Mouse (Mus musculus) stomach, embryonic 16.5 days (tissue): ENCODE measurements around the gene Got1. TPM values are rescaled to one million over a fixed set of nuclear protein-coding genes. Genes with fewer than 3 reads are reported as not detected.
"Not testable (repeated sequence)": the region's sequence is repeated elsewhere in the genome, so short reads cannot be mapped to it uniquely, and the experiment has no call there.

Source experiments
- ATAC-seq: fragments of 200-750 bp; cut with Nextera tagmentation; 2 replicates; pipeline ENCODE4 v1.8.0; 2017; ENCODE audit warnings: moderate number of reproducible peaks, moderate TSS enrichment; ENCODE audit not compliant: insufficient read depth, low FRiP score
- H3K27ac ChIP-seq: fragments of 300-500 bp; sonication (generic); 2 replicates; pipeline ENCODE4 v1.5.1; 2014; ENCODE audit warnings: low read length
- H3K27me3 ChIP-seq: fragments of 300-500 bp; sonication (generic); 2 replicates; pipeline ENCODE4 v1.6.1; 2014; ENCODE audit warnings: low read length, control low read depth, mixed read lengths; ENCODE audit not compliant: control insufficient read depth, insufficient read depth
- H3K36me3 ChIP-seq: fragments of 300-500 bp; sonication (generic); 2 replicates; pipeline ENCODE4 v1.6.1; 2014; ENCODE audit warnings: low read length; ENCODE audit not compliant: control insufficient read depth, insufficient read depth
- H3K4me1 ChIP-seq: fragments of 300-500 bp; sonication (generic); 2 replicates; pipeline ENCODE4 v1.6.1; 2014; ENCODE audit warnings: low read length, control low read depth, mixed read lengths; ENCODE audit not compliant: control insufficient read depth, insufficient read depth
- H3K4me2 ChIP-seq: fragments of 300-500 bp; sonication (generic); 2 replicates; pipeline ENCODE4 v1.6.1; 2014; ENCODE audit warnings: low read depth, low read length, mixed read lengths
- H3K4me3 ChIP-seq: fragments of 300-500 bp; sonication (generic); replicated peaks from 2 replicates; pipeline ENCODE4 v1.5.1; 2014; ENCODE audit warnings: mild to moderate bottlenecking, low read length
- H3K9ac ChIP-seq: fragments of 300-500 bp; sonication (generic); 2 replicates; pipeline ENCODE4 v1.6.1; 2014; ENCODE audit warnings: low read length
- H3K9me3 ChIP-seq: fragments of 300-500 bp; sonication (generic); replicated peaks from 2 replicates; pipeline ENCODE4 v1.6.1; 2016; ENCODE audit warnings: low read length, control low read depth; ENCODE audit not compliant: control insufficient read depth
- WGBS: fragments of 180-500 bp; shearing (Covaris S2); extraction: QIAGEN DNeasy Blood & Tissue Kit; methylation state at CpG from one replicate; pipeline ENCODE4 v1.1.7; 2014; 5-methylcytosine and 5-hydroxymethylcytosine counted together
- polyA plus RNA-seq: library from polyadenylated mRNA; unstranded; fragments of >200 nt; fragmentation: Nextera tagmentation; extraction: Ambion mirVana; gene quantifications from 2 replicates; pipeline ENCODE4 v1.2.1, GENCODE M21; 2015

The Got1 gene
- polyA plus RNA-seq, 1 experiment from 2014 or later = 42.3 TPM

DNA sequence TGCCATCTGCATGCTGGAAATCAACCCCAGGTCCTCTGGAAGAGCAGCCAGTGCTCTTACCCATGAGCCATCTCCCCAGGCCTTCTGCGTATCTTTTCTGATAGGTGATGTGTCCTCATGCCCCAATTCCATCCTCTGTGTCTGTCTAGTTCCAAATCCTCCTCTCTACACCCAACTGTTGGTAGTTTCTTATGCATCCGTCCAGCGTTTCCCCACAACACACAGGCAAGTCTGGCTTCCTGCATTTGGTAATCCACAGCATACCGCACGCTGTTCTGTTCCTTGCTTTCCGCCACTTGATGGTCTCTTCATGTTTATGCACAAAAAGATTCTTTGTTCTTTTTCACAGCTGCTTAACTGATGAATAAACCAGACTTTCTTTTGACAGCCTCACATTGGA, 7.1 kb downstream of the Got1 start:
- WGBS = 76% methylated on average over 6 of the region's 6 CpGs
- H3K27me3 ChIP-seq = no peaks in the 10 kb centered on the region
- H3K9me3 ChIP-seq = no peaks in the 10 kb centered on the region
- H3K9ac ChIP-seq = no peak overlapping the region
- no peak for ATAC-seq
- 0 out of 2 replicates have a peak, but pooled peaks cover 5% of the 10 kb centered on the region for H3K36me3 ChIP-seq
- no peak overlapping the region for H3K4me2 ChIP-seq
- no peak overlapping the region for H3K4me3 ChIP-seq
- H3K27ac ChIP-seq = no peak overlapping the region
- peaks cover 20% of the 10 kb centered on the region for H3K4me1 ChIP-seq

DNA sequence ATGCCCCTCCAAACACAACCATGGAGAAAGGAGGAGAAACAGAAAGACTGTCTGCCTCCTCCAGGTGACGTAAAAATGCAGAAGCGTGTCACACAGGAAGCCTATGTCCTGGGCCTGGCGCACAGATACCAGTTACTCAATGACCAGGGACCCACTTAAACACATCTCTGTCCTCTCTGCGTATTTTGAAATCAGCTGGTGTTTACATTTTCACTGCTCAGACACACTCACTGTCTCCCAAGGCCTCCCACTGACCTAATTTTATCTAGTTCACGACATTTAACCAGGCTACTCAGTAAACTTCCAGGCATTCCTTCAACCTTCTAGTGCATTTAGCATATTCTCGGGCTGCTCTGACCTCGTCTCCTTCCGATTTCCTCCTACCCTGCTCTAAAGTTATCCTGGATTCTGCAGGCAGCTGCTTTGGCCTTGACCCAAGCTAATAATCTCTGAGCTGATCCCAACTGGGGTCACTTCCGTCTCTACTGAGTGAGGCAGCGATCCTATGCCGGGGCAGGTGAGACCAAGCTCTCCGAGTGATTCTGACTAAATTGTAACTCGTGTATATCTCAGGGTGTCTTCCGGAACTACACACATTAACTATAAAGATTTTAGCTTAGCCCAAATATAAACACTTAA, 7.9 kb downstream of the Got1 start:
- Histone ChIP-seq H3K9ac (no peak overlapping the region), H3K36me3 (0 out of 2 replicates have a peak, but pooled peaks cover 5% of the 10 kb centered on the region), H3K4me1 (peaks cover 20% of the 10 kb centered on the region), H3K4me2 (no peak overlapping the region), H3K4me3 (no peak overlapping the region), H3K27ac (no peak overlapping the region), H3K27me3 (no peaks in the 10 kb centered on the region), H3K9me3 (no peaks in the 10 kb centered on the region)
- 62% methylated on average over 14 of the region's 14 CpGs for WGBS
- no peak for ATAC-seq

DNA sequence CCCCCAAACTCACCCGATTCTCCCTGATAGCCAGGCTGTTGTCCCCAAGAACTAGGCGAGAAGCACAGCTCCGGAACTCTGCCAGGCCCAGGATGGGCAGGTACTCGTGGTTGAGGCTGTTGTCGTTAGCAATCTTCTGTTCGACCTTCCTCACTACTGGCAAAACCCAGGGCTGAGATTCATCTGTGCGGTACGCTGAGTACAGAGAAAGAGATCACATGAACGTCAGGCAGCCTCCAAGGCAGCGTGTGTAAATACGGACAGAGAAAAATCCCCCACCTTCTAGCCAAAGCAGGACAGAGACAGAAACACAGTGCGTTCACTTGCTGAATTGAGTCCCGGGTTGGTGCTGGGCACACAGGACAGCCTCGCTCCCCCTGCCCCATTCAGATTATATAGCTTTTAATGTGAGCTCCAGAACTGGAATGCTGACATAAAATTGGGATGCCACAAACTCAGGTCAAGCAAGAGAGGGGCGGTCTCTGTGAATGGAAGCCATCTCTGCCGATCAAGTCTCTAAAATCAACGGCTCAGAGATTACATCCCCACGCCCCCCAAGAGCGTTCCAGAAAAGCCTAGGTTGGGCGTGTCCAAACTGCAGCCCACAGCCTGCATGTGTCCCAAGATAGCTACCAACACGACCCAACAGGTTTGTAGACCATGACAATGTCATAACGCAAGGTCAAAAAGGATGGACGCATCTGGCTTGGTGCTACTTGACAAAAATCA, 8.6 kb downstream of the Got1 start:
- H3K4me3 ChIP-seq = no peak overlapping the region
- no peak overlapping the region for H3K4me2 ChIP-seq
- no peak overlapping the region for H3K9ac ChIP-seq
- no peaks in the 10 kb centered on the region for H3K9me3 ChIP-seq
- no peak for ATAC-seq
- H3K27me3 ChIP-seq = no peaks in the 10 kb centered on the region
- 0 out of 2 replicates have a peak, but pooled peaks cover 5% of the 10 kb centered on the region for H3K36me3 ChIP-seq
- H3K27ac ChIP-seq = no peak overlapping the region
- H3K4me1 ChIP-seq = peaks cover 17% of the 10 kb centered on the region
- WGBS = 86% methylated on average over 23 of the region's 23 CpGs

DNA sequence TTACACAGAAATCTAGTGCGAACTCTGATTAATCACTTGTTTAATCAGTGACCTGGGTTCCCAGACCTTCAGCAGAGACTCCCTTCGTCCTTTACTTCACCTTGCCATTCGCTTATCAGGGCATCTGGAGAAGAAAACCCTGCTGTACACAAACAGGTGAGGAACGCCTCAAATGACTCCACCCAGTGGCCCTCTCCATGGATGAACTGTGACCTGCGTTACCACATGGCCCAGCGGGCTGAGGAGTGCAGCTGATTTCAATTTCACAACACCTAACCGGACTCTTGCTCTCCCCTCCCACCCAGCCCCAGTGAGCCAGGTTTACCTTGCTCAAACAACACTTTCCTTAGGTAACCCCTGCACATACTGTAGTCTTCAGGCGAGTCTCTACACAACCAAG, 10.5 kb downstream of the Got1 start:
- Histone ChIP-seq H3K9me3 (no peaks in the 10 kb centered on the region), H3K27me3 (no peaks in the 10 kb centered on the region), H3K4me2 (no peak overlapping the region), H3K4me1 (peaks cover 14% of the 10 kb centered on the region), H3K4me3 (no peak overlapping the region), H3K36me3 (peaks cover 9% of the 10 kb centered on the region; the same call in 1 of the 2 replicates), H3K27ac (no peak overlapping the region), H3K9ac (no peak overlapping the region)
- WGBS = 71% methylated on average over 8 of the region's 8 CpGs
- peak; percentile 48; the same call in 1 of the 2 replicates for ATAC-seq

DNA sequence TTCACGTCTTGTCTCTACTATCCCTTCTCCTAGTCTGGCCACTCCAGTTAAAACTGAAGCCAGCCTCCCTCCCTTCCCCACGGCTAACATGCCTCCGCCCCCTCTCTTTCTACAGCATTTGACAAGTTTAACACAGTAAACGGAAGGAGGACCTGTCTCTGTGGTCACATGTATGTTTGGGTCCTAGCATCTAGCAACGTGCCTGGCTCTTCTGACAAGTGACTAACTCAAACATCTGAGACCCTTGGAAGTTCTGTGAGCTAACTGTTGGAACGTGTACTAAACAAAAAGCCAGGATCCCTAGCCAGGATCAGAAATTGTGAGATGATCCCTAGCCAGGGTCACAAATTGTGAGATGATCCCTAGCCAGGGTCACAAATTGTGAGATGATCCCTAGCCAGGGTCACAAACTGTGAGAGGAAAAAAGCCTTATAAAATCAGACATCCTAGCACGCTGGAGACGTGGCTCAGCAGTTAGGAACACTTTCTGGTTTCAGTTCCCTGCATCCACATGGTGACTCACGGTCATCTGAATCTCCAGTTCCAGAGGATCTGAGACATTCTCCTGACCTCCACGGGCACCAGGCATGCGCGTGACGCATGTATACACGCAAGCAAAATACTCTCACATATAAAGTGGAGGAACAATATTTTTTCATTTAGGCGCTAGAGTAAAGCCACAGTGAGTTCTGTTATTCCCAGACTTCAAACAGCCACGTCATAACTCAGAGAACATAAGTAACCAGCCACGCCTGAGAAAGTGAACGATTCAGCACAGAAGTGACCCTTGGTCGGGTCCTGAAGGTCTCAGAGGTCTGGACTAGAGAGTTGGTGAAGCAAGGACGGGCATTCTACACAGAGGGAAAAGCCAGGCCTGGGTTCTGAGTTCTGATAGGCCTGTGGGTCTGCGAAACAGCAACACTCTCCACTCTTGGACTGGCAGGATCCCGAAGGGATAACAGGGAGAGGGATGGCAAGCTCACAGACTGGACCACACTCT, 12.5 kb downstream of the Got1 start:
- no peak overlapping the region for H3K4me2 ChIP-seq
- H3K9me3 ChIP-seq = no peaks in the 10 kb centered on the region
- no peak for ATAC-seq
- WGBS = 70% methylated on average over 22 of the region's 22 CpGs
- no peak overlapping the region for H3K27ac ChIP-seq
- peaks cover 9% of the 10 kb centered on the region; the same call in 1 of the 2 replicates for H3K36me3 ChIP-seq
- no peak overlapping the region for H3K9ac ChIP-seq
- H3K4me3 ChIP-seq = no peak overlapping the region
- no peaks in the 10 kb centered on the region for H3K27me3 ChIP-seq
- H3K4me1 ChIP-seq = peaks cover 10% of the 10 kb centered on the region

DNA sequence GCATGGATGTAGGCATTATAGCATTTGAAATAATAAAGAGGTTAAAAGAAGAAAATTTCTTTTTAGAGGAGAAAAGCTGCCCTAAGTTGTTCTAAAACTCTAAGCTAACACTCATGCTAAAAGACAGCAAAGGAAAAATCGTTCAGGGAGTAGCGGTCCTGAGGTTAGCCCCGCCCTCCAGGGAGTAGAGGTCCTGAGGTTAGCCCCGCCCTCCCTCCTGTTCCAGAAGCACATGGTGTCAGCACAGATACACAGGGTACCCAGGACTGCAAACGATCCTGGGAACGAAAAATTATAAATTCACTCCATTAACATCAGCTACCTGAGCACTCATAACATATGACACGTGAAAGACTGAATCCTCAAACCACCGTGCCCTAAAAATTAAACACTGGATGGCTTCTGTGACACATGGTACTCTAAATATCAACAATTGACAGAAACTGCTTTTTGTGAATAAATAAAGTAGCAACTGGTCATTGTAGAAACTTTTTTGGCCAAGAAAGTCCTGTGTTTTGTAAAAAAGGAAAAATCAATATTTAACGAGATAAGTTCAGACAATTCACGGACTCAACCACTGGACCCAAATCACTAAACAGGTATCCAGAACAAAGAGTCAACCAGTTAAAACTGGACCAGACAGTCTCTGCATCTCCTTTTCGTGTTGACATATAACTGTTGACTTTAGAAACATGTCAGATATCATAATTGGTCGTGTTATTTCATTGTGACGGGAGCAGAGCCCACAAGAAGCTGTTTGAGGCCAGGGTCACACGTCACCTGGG, 13.8 kb downstream of the Got1 start:
- ATAC-seq = no peak
- no peaks in the 10 kb centered on the region for H3K4me1 ChIP-seq
- WGBS = 71% methylated on average over 14 of the region's 14 CpGs
- H3K4me2 ChIP-seq = no peak overlapping the region
- H3K9me3 ChIP-seq = no peaks in the 10 kb centered on the region
- H3K4me3 ChIP-seq = no peak overlapping the region
- H3K36me3 ChIP-seq = peaks cover 9% of the 10 kb centered on the region; the same call in 1 of the 2 replicates
- no peak overlapping the region for H3K9ac ChIP-seq
- no peak overlapping the region for H3K27ac ChIP-seq
- no peaks in the 10 kb centered on the region for H3K27me3 ChIP-seq

DNA sequence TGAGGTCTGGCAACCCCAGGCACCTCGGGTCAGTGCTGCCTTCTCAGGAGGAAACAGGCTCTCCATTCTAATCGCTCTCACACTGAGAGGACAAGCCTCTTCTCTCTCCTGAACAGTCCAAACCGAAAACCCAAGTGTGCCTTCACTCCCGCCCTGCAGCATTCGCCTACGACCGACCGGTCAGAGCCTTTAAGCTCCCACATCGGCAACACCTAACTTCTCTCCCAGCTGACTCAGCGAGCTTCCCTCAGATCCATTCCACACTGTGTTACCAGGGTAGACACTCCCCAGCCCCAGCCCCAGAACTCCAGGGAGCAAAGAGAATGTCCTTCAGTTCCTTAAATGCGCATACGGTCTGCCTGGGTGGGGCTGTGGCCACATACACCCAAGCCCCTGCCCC, 19.0 kb downstream of the Got1 start:
- 85% methylated on average over 12 of the region's 12 CpGs for WGBS
- H3K27me3 ChIP-seq = no peaks in the 10 kb centered on the region
- H3K27ac ChIP-seq = no peak overlapping the region
- H3K4me2 ChIP-seq = no peak overlapping the region
- no peaks in the 10 kb centered on the region for H3K9me3 ChIP-seq
- peaks cover 4% of the 10 kb centered on the region; the same call in 1 of the 2 replicates for H3K36me3 ChIP-seq
- H3K9ac ChIP-seq = no peak overlapping the region
- ATAC-seq = no peak
- H3K4me3 ChIP-seq = no peak overlapping the region
- H3K4me1 ChIP-seq = no peaks in the 10 kb centered on the region

DNA sequence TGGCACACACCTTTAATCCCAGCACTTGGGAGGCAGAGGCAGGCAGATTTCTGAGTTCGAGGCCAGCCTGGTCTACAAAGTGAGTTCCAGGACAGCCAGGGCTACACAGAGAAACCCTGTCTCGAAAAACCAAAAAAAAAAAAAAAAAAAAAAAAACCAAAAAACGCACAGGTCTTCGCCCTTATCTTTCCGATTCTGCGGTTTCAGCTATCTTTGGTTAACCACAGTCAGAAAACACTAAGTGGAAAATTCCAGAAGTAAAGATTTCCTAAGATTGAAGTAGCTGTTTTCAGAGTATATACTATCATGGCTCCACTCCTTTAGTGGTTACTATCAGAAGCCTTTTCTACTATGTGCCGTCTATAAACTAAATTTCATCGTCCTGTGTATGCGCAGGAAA, 20.8 kb downstream of the Got1 start:
- not testable (repeated sequence) for H3K27ac ChIP-seq, H3K4me1 ChIP-seq, H3K4me3 ChIP-seq, H3K36me3 ChIP-seq, H3K27me3 ChIP-seq, H3K9me3 ChIP-seq, ATAC-seq, H3K9ac ChIP-seq, H3K4me2 ChIP-seq
- WGBS = 96% methylated on average over 8 of the region's 9 CpGs
